Mouse (Mus musculus) hindbrain, postnatal 0 days (tissue): ENCODE measurements around the gene Synm. TPM values are rescaled to one million over a fixed set of nuclear protein-coding genes. Genes with fewer than 3 reads are reported as not detected.

Source experiments
- ATAC-seq: fragments of 200-750 bp; cut with Nextera tagmentation; 2 replicates; pipeline ENCODE4 v1.8.0; 2017; ENCODE audit warnings: mild to moderate bottlenecking, moderate TSS enrichment, moderate library complexity
- DNase-seq: peaks from one replicate; pipeline ENCODE4 v3.0.0-alpha.2; 2015; ENCODE audit warnings: low spot score
- H3K27ac ChIP-seq: fragments of 300-500 bp; sonication (generic); 2 replicates; pipeline ENCODE4 v1.5.1; 2014; ENCODE audit warnings: mild to moderate bottlenecking
- H3K27me3 ChIP-seq: fragments of 300-500 bp; sonication (generic); 2 replicates; pipeline ENCODE4 v1.6.1; 2014; ENCODE audit warnings: low read length, mixed read lengths; ENCODE audit not compliant: insufficient read depth
- H3K36me3 ChIP-seq: fragments of 300-500 bp; sonication (generic); 2 replicates; pipeline ENCODE4 v1.6.1; 2014; ENCODE audit warnings: low read length, mixed read lengths; ENCODE audit not compliant: insufficient read depth
- H3K4me1 ChIP-seq: fragments of 300-500 bp; sonication (generic); 2 replicates; pipeline ENCODE4 v1.6.1; 2014; ENCODE audit warnings: antibody characterized with exemption, low read length, mixed read lengths; ENCODE audit not compliant: insufficient read depth
- H3K4me2 ChIP-seq: fragments of 300-500 bp; sonication (generic); 2 replicates; pipeline ENCODE4 v1.6.1; 2014; ENCODE audit warnings: low read depth, mild to moderate bottlenecking, low read length, moderate library complexity, mixed read lengths
- H3K4me3 ChIP-seq: fragments of 300-500 bp; sonication (generic); 2 replicates; pipeline ENCODE4 v1.5.1; 2014; ENCODE audit warnings: low read length
- H3K9ac ChIP-seq: fragments of 300-500 bp; sonication (generic); replicated peaks from 2 replicates; pipeline ENCODE4 v1.6.1; 2014; ENCODE audit warnings: mild to moderate bottlenecking, low read length, moderate library complexity, mixed read lengths
- H3K9me3 ChIP-seq: fragments of 300-500 bp; sonication (generic); 2 replicates; pipeline ENCODE4 v1.6.1; 2016; ENCODE audit warnings: low read length, mixed read lengths
- CTCF ChIP-seq: IDR thresholded peaks from 2 replicates; pipeline ENCODE4 v1.5.1; 2016; ENCODE audit warnings: antibody characterized with exemption, control low read depth, low read depth
- WGBS: fragments of 180-500 bp; shearing (Covaris S2); extraction: QIAGEN DNeasy Blood & Tissue Kit; methylation state at CpG from one replicate; pipeline ENCODE4 v1.1.7; 2014; 5-methylcytosine and 5-hydroxymethylcytosine counted together
- polyA plus RNA-seq: library from polyadenylated mRNA; unstranded; fragments of >200 nt; fragmentation: Nextera tagmentation; extraction: Ambion mirVana; gene quantifications from 2 replicates; pipeline ENCODE4 v1.2.1, GENCODE M21; 2015
- total RNA-seq: library from RNA; depleted of rRNA; stranded (reverse); fragments of >200 nt; gene quantifications from 2 replicates; pipeline ENCODE4 v1.2.3, GENCODE M21; 2014

Synm gene
- total and polyA plus RNA-seq, 2 experiments from 2014 or later: 5.8 to 6.4 TPM

GRCm38 (mm10) chr7:67793449-67793848 lies 33.9 kb upstream of the Synm start:
- no peak overlapping the region for H3K27ac ChIP-seq
- no peak overlapping the region for H3K4me2 ChIP-seq
- DNase-seq: no peak
- H3K27me3 ChIP-seq: no peaks in the 10 kb centered on the region
- H3K9me3 ChIP-seq: no peaks in the 10 kb centered on the region
- H3K4me1 ChIP-seq: no peaks in the 10 kb centered on the region
- H3K9ac ChIP-seq: no peak overlapping the region
- no peaks in the 10 kb centered on the region for H3K36me3 ChIP-seq
- ATAC-seq: no peak
- TF ChIP-seq CTCF: no peak
- no peak overlapping the region for H3K4me3 ChIP-seq
- 69% methylated on average over 7 of the region's 7 CpGs for WGBS

DNA sequence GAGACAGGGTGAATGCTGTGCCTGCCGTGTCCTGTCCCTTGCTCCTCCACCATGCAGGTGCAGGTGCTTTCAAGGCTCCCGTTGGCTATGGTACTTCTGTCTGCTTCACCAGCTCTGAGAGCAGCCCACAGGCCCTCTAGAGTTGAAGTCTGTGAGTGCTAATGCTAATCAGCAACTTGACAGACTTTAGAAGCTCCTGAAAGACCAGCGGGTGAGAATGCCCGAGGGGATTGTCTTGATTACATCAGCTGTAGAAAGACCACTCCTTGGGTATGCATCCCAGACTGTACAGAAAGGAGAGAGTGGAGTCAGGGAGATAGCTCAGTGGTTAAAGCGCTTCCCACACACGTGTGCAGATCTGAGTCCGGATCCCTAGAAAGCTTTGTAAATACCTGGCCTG lies 31.7 kb upstream of the Synm start:
- Histone ChIP-seq H3K4me2 (no peak overlapping the region), H3K27me3 (no peaks in the 10 kb centered on the region), H3K27ac (no peak overlapping the region), H3K9me3 (no peaks in the 10 kb centered on the region), H3K9ac (no peak overlapping the region), H3K4me1 (no peaks in the 10 kb centered on the region), H3K36me3 (no peaks in the 10 kb centered on the region), H3K4me3 (no peak overlapping the region)
- no peak for DNase-seq
- WGBS: 57% methylated on average over 7 of the region's 7 CpGs
- ATAC-seq: no peak
- no peak for TF ChIP-seq CTCF

DNA sequence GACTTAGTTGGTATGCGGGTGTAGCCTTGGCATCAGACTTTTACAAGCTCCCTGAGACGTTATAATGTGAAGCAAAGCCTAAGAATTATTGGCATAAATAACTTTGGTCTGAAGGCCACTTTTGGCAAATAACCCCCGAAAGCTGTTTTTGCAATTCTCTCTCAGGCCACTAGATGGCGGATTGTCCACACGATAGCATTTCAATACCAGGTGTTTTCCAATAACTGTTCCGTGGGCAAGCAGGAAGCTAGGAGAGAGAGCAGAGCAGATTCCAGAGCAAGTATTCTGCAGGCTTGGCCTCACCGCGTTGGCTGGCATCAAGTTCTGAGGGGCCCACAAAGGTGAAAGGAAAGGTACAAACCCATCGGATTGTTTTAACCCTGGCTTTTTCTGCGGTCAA lies 29.2 kb upstream of the Synm start:
- ATAC-seq (peak; percentile 58; the same call in 1 of the 2 replicates), DNase-seq (peak; percentile 85)
- peak; percentile 95 for TF ChIP-seq CTCF
- Histone ChIP-seq H3K9ac (no peak overlapping the region), H3K36me3 (no peaks in the 10 kb centered on the region), H3K9me3 (no peaks in the 10 kb centered on the region), H3K4me1 (no peaks in the 10 kb centered on the region), H3K4me2 (no peak overlapping the region), H3K27ac (no peak overlapping the region), H3K4me3 (no peak overlapping the region), H3K27me3 (no peaks in the 10 kb centered on the region)
- WGBS: 14% methylated on average over 10 of the region's 10 CpGs

DNA sequence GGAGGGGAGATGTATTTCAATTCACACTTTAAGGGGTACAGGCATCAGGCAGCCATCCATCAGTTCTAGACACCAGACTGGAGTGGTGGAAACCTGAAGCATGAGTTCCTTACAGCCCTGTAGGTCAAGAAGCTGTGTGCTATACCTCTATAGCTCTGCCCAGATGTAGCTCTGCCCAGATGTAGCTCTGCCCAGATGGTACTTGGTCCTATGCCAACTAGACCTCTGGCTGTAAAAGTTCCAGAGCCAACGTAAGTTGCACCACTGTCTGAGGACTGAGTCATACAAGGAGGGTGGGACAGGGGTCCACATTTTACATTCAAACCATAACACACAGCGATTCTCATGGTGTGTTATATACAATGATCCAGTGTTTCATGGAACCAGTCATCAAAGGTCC lies 28.3 kb upstream of the Synm start:
- Histone ChIP-seq H3K36me3 (no peaks in the 10 kb centered on the region), H3K27me3 (no peaks in the 10 kb centered on the region), H3K4me2 (no peak overlapping the region), H3K27ac (no peak overlapping the region), H3K9ac (no peak overlapping the region), H3K4me1 (no peaks in the 10 kb centered on the region), H3K4me3 (no peak overlapping the region), H3K9me3 (no peaks in the 10 kb centered on the region)
- 68% methylated on average over 2 of the region's 2 CpGs for WGBS
- DNase-seq: no peak
- no peak for ATAC-seq
- no peak for TF ChIP-seq CTCF

GRCm38 (mm10) chr7:67776636-67777305 lies 17.2 kb upstream of the Synm start:
- Histone ChIP-seq H3K4me1 (no peaks in the 10 kb centered on the region), H3K27ac (no peak overlapping the region), H3K4me3 (no peak overlapping the region), H3K27me3 (no peaks in the 10 kb centered on the region), H3K9me3 (no peaks in the 10 kb centered on the region), H3K36me3 (no peaks in the 10 kb centered on the region), H3K9ac (no peak overlapping the region), H3K4me2 (no peak overlapping the region)
- ATAC-seq: peak; percentile 59; the same call in 1 of the 2 replicates
- TF ChIP-seq CTCF: no peak
- WGBS: 37% methylated on average over 12 of the region's 12 CpGs
- DNase-seq: peak; percentile 42

DNA sequence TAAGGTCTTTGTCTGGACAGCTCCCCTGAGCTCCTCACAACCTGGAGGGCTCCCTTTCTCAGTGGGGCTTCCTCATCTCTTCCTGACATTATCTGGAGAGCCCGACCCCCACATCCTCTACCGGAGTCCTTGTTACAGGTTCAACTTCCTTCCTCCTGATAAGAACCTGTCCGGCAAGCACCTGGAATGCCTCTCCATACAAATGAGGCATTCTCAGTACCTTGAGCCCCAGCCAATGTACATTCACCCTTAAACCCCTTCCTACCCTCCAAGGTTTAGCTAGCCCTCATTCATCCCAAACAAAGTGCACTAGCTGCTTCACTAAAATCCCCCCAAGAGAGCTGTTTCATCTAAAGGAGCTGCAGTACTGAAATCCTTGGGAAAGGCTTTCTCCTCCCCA lies 16.1 kb upstream of the Synm start:
- Histone ChIP-seq H3K9me3 (no peaks in the 10 kb centered on the region), H3K9ac (no peak overlapping the region), H3K27me3 (no peaks in the 10 kb centered on the region), H3K27ac (no peak overlapping the region), H3K4me1 (no peaks in the 10 kb centered on the region), H3K4me2 (no peak overlapping the region), H3K36me3 (no peaks in the 10 kb centered on the region), H3K4me3 (no peak overlapping the region)
- TF ChIP-seq CTCF: no peak
- DNase-seq (no peak), ATAC-seq (no peak)
- 78% methylated on average over 3 of the region's 3 CpGs for WGBS

- no peaks in the 10 kb centered on the region for H3K36me3 ChIP-seq
- H3K9me3 ChIP-seq: no peaks in the 10 kb centered on the region
- WGBS: 94% methylated on average over 9 of the region's 9 CpGs
- no peaks in the 10 kb centered on the region for H3K27me3 ChIP-seq
- ATAC-seq (no peak), DNase-seq (no peak)
- no peak overlapping the region for H3K27ac ChIP-seq
- no peak overlapping the region for H3K4me2 ChIP-seq
- no peak overlapping the region for H3K4me3 ChIP-seq
- TF ChIP-seq CTCF: no peak
- no peaks in the 10 kb centered on the region for H3K4me1 ChIP-seq
- no peak overlapping the region for H3K9ac ChIP-seq
Measured at GRCm38 (mm10) chr7:67772231-67772630, 12.7 kb upstream of the Synm start.
